Mouse (Mus musculus) intestine, embryonic 15.5 days (tissue): ENCODE data around the gene Cdk6. TPM values are rescaled to one million over a fixed set of nuclear protein-coding genes. Genes with fewer than 3 reads are reported as not detected.

Experiments used
- ATAC-seq: fragments of 200-750 bp; cut with Nextera tagmentation; 2 replicates; pipeline ENCODE4 v1.8.0; 2017; ENCODE audit warnings: moderate TSS enrichment, moderate library complexity
- H3K27ac ChIP-seq: fragments of 300-500 bp; sonication (generic); 2 replicates; pipeline ENCODE4 v1.5.1; 2015; ENCODE audit warnings: mild to moderate bottlenecking, inconsistent platforms
- H3K27me3 ChIP-seq: fragments of 300-500 bp; sonication (generic); replicated peaks from 2 replicates; pipeline ENCODE4 v1.6.1; 2015; ENCODE audit warnings: inconsistent platforms
- H3K36me3 ChIP-seq: fragments of 300-500 bp; sonication (generic); 2 replicates; pipeline ENCODE4 v1.6.1; 2015; ENCODE audit warnings: inconsistent platforms
- H3K4me1 ChIP-seq: fragments of 300-500 bp; sonication (generic); replicated peaks from 2 replicates; pipeline ENCODE4 v1.6.1; 2015; ENCODE audit warnings: inconsistent platforms
- H3K4me2 ChIP-seq: fragments of 300-500 bp; sonication (generic); replicated peaks from 2 replicates; pipeline ENCODE4 v1.6.1; 2015; ENCODE audit warnings: mild to moderate bottlenecking, inconsistent platforms
- H3K4me3 ChIP-seq: fragments of 300-500 bp; sonication (generic); replicated peaks from 2 replicates; pipeline ENCODE4 v1.5.1; 2015; ENCODE audit warnings: inconsistent platforms
- H3K9ac ChIP-seq: fragments of 300-500 bp; sonication (generic); 2 replicates; pipeline ENCODE4 v1.6.1; 2015; ENCODE audit warnings: inconsistent platforms
- H3K9me3 ChIP-seq: fragments of 300-500 bp; sonication (generic); 2 replicates; pipeline ENCODE4 v1.6.1; 2016; ENCODE audit warnings: inconsistent platforms
- WGBS: fragments of 180-500 bp; shearing (Covaris S2); methylation state at CpG from one replicate; pipeline ENCODE4 v1.1.7; 2015; 5-methylcytosine and 5-hydroxymethylcytosine counted together
- polyA plus RNA-seq: library from polyadenylated mRNA; unstranded; fragments of >200 nt; fragmentation: Nextera tagmentation; extraction: Ambion mirVana; gene quantifications from 2 replicates; pipeline ENCODE4 v1.2.1, GENCODE M21; 2015

Cdk6 gene
- polyA plus RNA-seq, 1 experiment from 2014 or later, result 30.1 TPM

DNA sequence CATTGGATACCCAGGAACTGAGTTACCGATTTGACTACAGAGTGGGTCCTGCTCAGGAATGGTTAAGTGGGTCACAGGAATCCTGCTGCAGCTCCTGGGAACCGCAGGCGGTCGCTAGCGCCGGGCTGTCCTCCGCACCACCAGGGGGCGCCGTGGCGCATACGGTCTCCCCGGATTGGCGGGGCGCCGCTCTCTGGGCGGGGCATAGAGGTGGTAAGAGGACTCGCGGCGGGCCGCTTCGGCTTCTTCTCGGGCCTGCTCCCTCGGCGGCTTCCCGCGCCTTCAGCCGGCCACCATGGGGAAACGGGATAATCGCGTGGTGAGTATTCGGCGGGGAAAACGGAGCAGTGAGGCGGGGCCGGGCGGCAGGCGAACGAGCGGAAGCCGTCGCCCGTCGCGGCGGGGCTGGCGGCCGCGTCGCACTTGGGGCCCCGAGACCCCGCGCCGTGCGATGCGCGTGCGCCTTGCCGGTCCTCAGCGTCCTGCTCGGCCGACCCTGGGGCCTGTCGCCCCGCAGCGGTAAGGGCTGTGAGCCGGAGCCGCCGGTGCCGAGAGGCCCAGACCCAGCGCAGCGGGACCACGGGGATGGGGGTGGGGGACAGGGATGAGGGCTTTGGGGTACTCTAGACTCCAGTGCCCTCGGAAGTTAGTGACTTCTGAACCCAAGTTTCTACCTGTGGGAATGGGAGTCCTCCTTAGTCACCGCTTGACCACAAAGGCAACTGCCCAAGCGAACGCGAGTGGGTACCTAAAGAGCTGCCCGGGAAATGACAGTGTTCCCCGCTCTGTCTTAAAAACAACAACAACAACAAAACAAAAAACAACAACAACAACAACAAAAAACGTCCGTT lies 202.6 kb downstream of the Cdk6 start, which contains the start of gene Fam133b:
TSS of gene Fam133b (plus strand) at position 205 of the 851 bp plus-strand sequence.
- peak; percentile 97 for ATAC-seq
- peak within 1 kb of the TSS; percentile 58 for H3K4me2 ChIP-seq
- peak within 1 kb of the TSS; percentile 89 for H3K9ac ChIP-seq
- peaks cover 5% of the 10 kb centered on the region for H3K4me1 ChIP-seq
- no peaks in the 10 kb centered on the region for H3K27me3 ChIP-seq
- H3K4me3 ChIP-seq, result peak within 1 kb of the TSS; percentile 83
- no peaks in the 10 kb centered on the region for H3K9me3 ChIP-seq
- peak within 1 kb of the TSS; percentile 93 for H3K27ac ChIP-seq
- H3K36me3 ChIP-seq, result no peaks in the 10 kb centered on the region
- WGBS, result under 1% methylated on average over 76 of the region's 80 CpGs

DNA sequence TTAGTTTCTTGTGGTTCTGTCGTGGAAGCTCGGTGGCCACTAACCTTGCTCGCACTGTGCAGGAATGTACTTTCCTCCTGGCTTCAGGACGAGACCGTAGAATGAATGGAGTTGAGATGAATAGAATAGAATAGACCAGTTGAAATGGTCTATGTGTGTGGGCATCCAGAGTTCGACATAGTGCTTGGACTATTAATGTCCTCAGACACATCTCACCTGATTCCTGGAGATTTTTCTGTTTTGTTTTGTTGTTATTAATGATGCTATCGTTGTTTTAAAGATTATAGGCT lies 203.1 kb downstream of the Cdk6 start:
- ATAC-seq, result peak; percentile 41; the same call in 1 of the 2 replicates
- Histone ChIP-seq H3K9ac (peak overlapping the region; percentile 89), H3K4me3 (peak overlapping the region; percentile 83), H3K27me3 (no peaks in the 10 kb centered on the region), H3K36me3 (no peaks in the 10 kb centered on the region), H3K4me1 (peaks cover 5% of the 10 kb centered on the region), H3K27ac (no peak overlapping the region), H3K9me3 (no peaks in the 10 kb centered on the region), H3K4me2 (peak overlapping the region; percentile 58)
- WGBS, result 8% methylated on average over 7 of the region's 7 CpGs

DNA sequence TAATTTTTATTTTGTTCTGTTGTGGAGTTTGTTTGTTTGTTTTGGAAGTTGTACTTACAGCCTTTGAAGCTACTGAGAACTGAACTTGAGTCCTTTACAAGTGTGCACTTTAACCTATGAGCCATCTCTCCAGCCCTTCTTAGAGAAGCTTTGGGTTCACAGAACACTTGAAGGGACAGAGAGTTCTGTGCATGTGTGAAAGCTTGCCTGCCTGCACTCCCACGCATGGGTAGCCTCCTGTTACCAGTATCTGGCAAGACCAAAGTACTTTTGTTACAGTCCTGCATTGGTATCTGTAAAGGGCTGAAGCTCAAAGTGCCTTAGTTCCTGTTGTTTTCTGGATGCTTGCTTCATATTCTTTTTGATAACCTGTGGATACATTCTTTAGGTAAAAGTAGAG lies 204.9 kb downstream of the Cdk6 start:
- no peak overlapping the region for H3K4me2 ChIP-seq
- no peaks in the 10 kb centered on the region for H3K9me3 ChIP-seq
- peaks cover 5% of the 10 kb centered on the region for H3K4me1 ChIP-seq
- H3K4me3 ChIP-seq, result no peak overlapping the region
- H3K27ac ChIP-seq, result no peak overlapping the region
- H3K36me3 ChIP-seq, result no peaks in the 10 kb centered on the region
- ATAC-seq, result no peak
- H3K27me3 ChIP-seq, result no peaks in the 10 kb centered on the region
- 88% methylated on average over 1 of the region's 1 CpGs for WGBS
- no peak overlapping the region for H3K9ac ChIP-seq

DNA sequence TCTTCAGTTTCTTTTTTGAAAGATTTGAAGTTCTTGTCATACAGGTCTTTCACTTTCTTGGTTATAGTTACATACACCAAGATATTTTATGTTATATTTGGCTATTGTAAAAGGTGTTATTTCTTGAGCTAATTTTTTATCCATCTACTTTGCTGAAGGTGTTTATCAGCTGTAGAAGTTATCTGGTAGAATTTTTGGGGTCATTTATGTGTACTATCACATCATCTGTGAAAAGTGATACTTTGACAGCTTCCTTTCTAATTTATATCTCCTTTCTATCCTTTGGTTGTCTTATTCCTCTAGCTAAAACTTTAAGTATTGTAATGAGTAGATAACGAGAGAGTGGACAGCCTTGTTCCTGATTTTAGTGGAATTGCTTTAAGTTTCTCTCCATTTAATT lies 210.2 kb downstream of the Cdk6 start:
- H3K4me2 ChIP-seq, result no peak overlapping the region
- H3K27ac ChIP-seq, result no peak overlapping the region
- H3K4me1 ChIP-seq, result no peaks in the 10 kb centered on the region
- H3K9ac ChIP-seq, result no peak overlapping the region
- H3K36me3 ChIP-seq, result 0 out of 2 replicates have a peak, but pooled peaks cover 3% of the 10 kb centered on the region
- no peaks in the 10 kb centered on the region for H3K9me3 ChIP-seq
- no peak overlapping the region for H3K4me3 ChIP-seq
- ATAC-seq, result no peak
- WGBS, result 92% methylated on average over 1 of the region's 1 CpGs
- H3K27me3 ChIP-seq, result no peaks in the 10 kb centered on the region

DNA sequence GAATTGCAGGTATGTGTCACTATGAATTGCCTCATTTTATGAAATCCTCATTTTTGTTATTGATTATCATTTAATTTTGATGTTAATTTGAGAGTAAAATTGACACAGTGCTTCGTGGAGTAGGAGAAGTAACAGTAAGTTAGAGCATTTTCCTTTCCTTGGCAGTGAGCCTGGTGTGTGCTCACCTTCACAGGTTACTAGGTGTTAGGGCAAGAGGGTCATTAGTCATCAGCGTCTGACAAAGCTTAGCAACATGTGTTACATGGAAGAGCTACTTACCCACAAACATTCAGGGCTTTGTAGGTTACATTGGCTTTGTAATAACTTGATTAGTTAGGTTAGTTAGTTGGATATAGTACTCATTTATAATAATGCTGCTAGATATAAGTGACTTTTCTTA lies 212.9 kb downstream of the Cdk6 start:
- H3K4me2 ChIP-seq, result no peak overlapping the region
- no peaks in the 10 kb centered on the region for H3K9me3 ChIP-seq
- H3K27me3 ChIP-seq, result no peaks in the 10 kb centered on the region
- peaks cover 11% of the 10 kb centered on the region for H3K36me3 ChIP-seq
- WGBS, result 86% methylated on average over 2 of the region's 2 CpGs
- H3K9ac ChIP-seq, result no peak overlapping the region
- H3K4me3 ChIP-seq, result no peak overlapping the region
- H3K27ac ChIP-seq, result no peak overlapping the region
- ATAC-seq, result no peak
- H3K4me1 ChIP-seq, result no peaks in the 10 kb centered on the region

DNA sequence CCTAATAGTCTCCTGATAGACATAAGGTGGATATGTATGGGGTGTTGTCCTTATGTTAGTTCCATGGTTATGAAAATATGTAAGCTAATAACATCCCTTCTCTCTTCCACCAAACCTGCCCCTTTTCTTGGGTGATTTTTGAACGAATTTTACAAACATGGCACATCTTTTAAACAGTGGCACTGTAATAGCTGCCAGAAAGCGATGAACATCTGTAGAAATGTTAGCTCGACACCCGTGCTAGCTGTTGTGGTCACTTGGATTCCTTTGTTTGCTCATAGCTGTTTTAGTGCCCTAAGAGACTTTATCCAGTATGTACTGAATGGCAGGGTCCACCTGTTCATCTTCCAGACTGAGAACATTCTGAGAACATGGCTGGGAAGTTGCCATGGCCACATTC lies 230.0 kb downstream of the Cdk6 start, which contains the start of gene 1700109H08Rik:
TSS of gene 1700109H08Rik (plus strand) at position 301 of the 400 bp plus-strand sequence.
- H3K27me3 ChIP-seq, result no peaks in the 10 kb centered on the region
- no peaks in the 10 kb centered on the region for H3K4me1 ChIP-seq
- no peak within 1 kb of the TSS for H3K4me3 ChIP-seq
- no peaks in the 10 kb centered on the region for H3K9me3 ChIP-seq
- H3K9ac ChIP-seq, result no peak within 1 kb of the TSS
- WGBS, result 93% methylated on average over 4 of the region's 4 CpGs
- H3K27ac ChIP-seq, result no peak within 1 kb of the TSS
- H3K4me2 ChIP-seq, result no peak within 1 kb of the TSS
- no peak for ATAC-seq
- peaks cover 48% of the 10 kb centered on the region for H3K36me3 ChIP-seq

DNA sequence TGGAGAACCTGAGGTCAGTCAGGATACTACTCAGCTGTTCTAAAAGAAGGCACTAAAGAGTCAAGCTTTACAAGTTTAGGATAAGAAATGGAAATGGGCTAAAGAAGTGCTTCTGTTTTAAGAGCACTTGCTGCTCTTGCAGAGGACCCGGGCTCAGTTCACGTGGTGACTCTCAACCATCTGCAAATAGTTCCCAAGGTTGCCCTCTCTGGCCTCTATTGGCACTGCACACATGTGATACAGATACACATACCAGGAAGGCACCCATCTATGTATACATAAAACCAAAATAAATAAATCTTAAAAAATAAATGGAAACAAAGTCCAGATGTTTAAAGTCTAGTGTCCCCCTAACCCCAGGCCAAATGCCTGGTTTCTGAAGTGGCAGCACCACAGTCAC lies 233.5 kb downstream of the Cdk6 start:
- Histone ChIP-seq H3K4me3 (no peak overlapping the region), H3K27me3 (no peaks in the 10 kb centered on the region), H3K9ac (no peak overlapping the region), H3K27ac (no peak overlapping the region), H3K4me1 (no peaks in the 10 kb centered on the region), H3K4me2 (no peak overlapping the region), H3K36me3 (peaks cover 44% of the 10 kb centered on the region), H3K9me3 (no peaks in the 10 kb centered on the region)
- ATAC-seq, result no peak
- 92% methylated on average over 2 of the region's 2 CpGs for WGBS

DNA sequence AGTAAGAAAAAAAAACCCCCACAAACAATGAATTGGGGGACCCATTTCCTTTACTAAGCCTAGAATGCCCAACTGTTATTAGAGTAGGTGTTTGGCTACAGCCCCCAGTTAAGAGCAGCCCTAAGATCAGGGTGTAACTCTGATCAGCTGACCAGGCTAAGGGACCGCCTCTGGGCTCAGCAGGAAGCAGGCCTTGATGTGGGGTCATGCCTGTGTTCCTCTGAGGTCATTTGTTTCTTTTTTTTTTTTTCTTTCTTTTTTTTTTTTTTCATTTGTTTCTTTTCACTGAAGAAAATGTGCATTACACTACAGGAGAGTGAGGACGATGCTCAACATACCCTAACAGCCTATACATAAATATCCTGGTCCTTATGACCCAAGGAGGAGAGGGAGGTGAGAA lies 236.7 kb downstream of the Cdk6 start:
- Histone ChIP-seq H3K9me3 (no peaks in the 10 kb centered on the region), H3K27me3 (no peaks in the 10 kb centered on the region), H3K4me2 (no peak overlapping the region), H3K36me3 (peaks cover 37% of the 10 kb centered on the region), H3K9ac (no peak overlapping the region), H3K4me3 (no peak overlapping the region), H3K4me1 (no peaks in the 10 kb centered on the region), H3K27ac (no peak overlapping the region)
- 85% methylated on average over 2 of the region's 2 CpGs for WGBS
- ATAC-seq, result no peak

DNA sequence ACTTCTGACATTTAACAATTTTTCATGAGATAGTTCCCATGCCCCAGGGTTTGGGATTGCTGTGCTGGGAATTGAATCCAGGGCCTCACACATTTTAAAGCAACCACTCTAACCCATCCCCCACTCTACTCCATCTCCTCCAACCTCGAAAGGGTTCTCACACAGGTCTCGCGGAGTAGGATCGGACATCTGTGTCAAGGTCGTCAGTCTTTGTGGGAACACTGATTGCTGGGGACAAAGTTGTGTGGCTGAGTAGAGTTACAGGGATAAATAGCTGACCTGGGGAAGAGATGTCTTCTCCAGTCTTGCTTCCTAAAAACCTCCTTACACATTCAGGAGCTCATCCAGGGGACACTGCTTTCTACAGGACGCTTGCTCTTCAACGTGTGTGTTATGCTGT lies 237.8 kb downstream of the Cdk6 start:
- 93% methylated on average over 7 of the region's 7 CpGs for WGBS
- Histone ChIP-seq H3K36me3 (peaks cover 36% of the 10 kb centered on the region), H3K4me1 (no peaks in the 10 kb centered on the region), H3K9me3 (no peaks in the 10 kb centered on the region), H3K27me3 (no peaks in the 10 kb centered on the region), H3K9ac (no peak overlapping the region), H3K4me3 (no peak overlapping the region), H3K27ac (no peak overlapping the region), H3K4me2 (no peak overlapping the region)
- ATAC-seq, result no peak

Other genes with a start within 250 kb of the Cdk6 start
- 20.8 and 23.5 TPM in 2 replicates for gene Fam133b, start 202.3 kb downstream of the Cdk6 start, polyA plus RNA-seq
- gene 1700109H08Rik, start 230.1 kb downstream of the Cdk6 start, polyA plus RNA-seq, result 1.6 and 1.7 TPM in 2 replicates